In genomic region chr15:83925338-83925737, GRCm38 (mm10) we compare ENCODE assay signal across 13 mouse cellular contexts.
"Had no signal": no experiment of that assay in that cellular context is flagged by ENCODE, and none has a peak within 500 bp of the region (broad histone marks: within the 10 kb centered on the region; RNA-seq: fewer than 3 reads in every experiment).

No protein-coding gene starts in this region.

- H3K4me1 ChIP-seq: heart, embryonic 13.5 days; heart, embryonic 15.5 days; hindbrain, embryonic 10.5 days; hindbrain, embryonic 12.5 days; intestine, embryonic 15.5 days; limb, embryonic 10.5 days; limb, embryonic 12.5 days; liver, embryonic 13.5 days had no signal

- H3K27ac ChIP-seq: heart, adult 2 months; heart, embryonic 13.5 days; heart, embryonic 15.5 days; hindbrain, embryonic 10.5 days; hindbrain, embryonic 12.5 days; hindbrain, embryonic 14.5 days; intestine, embryonic 15.5 days; layer of hippocampus, adult 2 months; left cerebral cortex, adult 2 months; limb, embryonic 10.5 days; limb, embryonic 12.5 days; liver, embryonic 13.5 days had no signal

- DNase-seq: gastrocnemius, postnatal 25 days; liver, embryonic 13.5 days had no signal

- H3K4me3 ChIP-seq: heart, adult 2 months; heart, embryonic 13.5 days; heart, embryonic 15.5 days; hindbrain, embryonic 10.5 days; hindbrain, embryonic 12.5 days; intestine, embryonic 15.5 days; layer of hippocampus, adult 2 months; left cerebral cortex, adult 2 months; limb, embryonic 10.5 days; limb, embryonic 12.5 days; liver, embryonic 13.5 days had no signal
